Mouse (Mus musculus) retina, embryonic 14.5 days (tissue): ENCODE measurements around the gene Dlg2.

ENCODE experiments used
- DNase-seq: peaks from one replicate; pipeline ENCODE4 v3.0.0-alpha.2; 2015; ENCODE audit warnings: low spot score

Dlg2 gene

GRCm38 (mm10) chr7:91267764-91268163 lies 791.3 kb downstream of the Dlg2 start:
- DNase-seq, result peak; percentile 74

GRCm38 (mm10) chr7:91284167-91284566 lies 807.7 kb downstream of the Dlg2 start:
- DNase-seq, result no peak

GRCm38 (mm10) chr7:91288324-91288723 lies 811.9 kb downstream of the Dlg2 start:
- DNase-seq, result no peak

GRCm38 (mm10) chr7:91296127-91296526 lies 819.7 kb downstream of the Dlg2 start:
- no peak for DNase-seq

GRCm38 (mm10) chr7:91311177-91311576 lies 834.7 kb downstream of the Dlg2 start:
- DNase-seq, result no peak

GRCm38 (mm10) chr7:91345073-91345472 lies 868.6 kb downstream of the Dlg2 start:
- no peak for DNase-seq

- no peak for DNase-seq
These were observed 893.4 kb downstream of the Dlg2 start for GRCm38 (mm10) chr7:91369821-91370321.

GRCm38 (mm10) chr7:91382281-91382680 lies 905.8 kb downstream of the Dlg2 start:
- DNase-seq, result no peak

GRCm38 (mm10) chr7:91383873-91384272 lies 907.4 kb downstream of the Dlg2 start:
- no peak for DNase-seq

GRCm38 (mm10) chr7:91389272-91389671 lies 912.8 kb downstream of the Dlg2 start:
- DNase-seq, result no peak

GRCm38 (mm10) chr7:91397827-91398226 lies 921.4 kb downstream of the Dlg2 start:
- DNase-seq, result no peak

- no peak for DNase-seq
These were observed 935.6 kb downstream of the Dlg2 start for GRCm38 (mm10) chr7:91412109-91412508.

GRCm38 (mm10) chr7:91414150-91414549 lies 937.7 kb downstream of the Dlg2 start:
- DNase-seq, result no peak

GRCm38 (mm10) chr7:91414749-91415148 lies 938.3 kb downstream of the Dlg2 start:
- no peak for DNase-seq

- no peak for DNase-seq
These were observed 943.7 kb downstream of the Dlg2 start for GRCm38 (mm10) chr7:91420215-91420614.

- DNase-seq, result no peak
These were observed 947.3 kb downstream of the Dlg2 start for GRCm38 (mm10) chr7:91423784-91424183.

- DNase-seq, result peak; percentile 35
These were observed 953.3 kb downstream of the Dlg2 start for GRCm38 (mm10) chr7:91429712-91430275.

GRCm38 (mm10) chr7:91431594-91432240 lies 955.2 kb downstream of the Dlg2 start:
- peak; percentile 80 for DNase-seq

- no peak for DNase-seq
These were observed 956.1 kb downstream of the Dlg2 start for GRCm38 (mm10) chr7:91432563-91432962.

GRCm38 (mm10) chr7:91434739-91435138 lies 958.3 kb downstream of the Dlg2 start:
- DNase-seq, result no peak

- DNase-seq, result no peak
These were observed 963.9 kb downstream of the Dlg2 start for GRCm38 (mm10) chr7:91440326-91440725.

- peak; percentile 34 for DNase-seq
These were observed 966.2 kb downstream of the Dlg2 start for GRCm38 (mm10) chr7:91442447-91443376.

GRCm38 (mm10) chr7:91443377-91443714 lies 966.9 kb downstream of the Dlg2 start:
- DNase-seq, result peak; percentile 53
